In genomic region chr13:21755707-21756106, GRCm38 (mm10) we compare ENCODE assay signal across 1 mouse cellular context.
TF ChIP-seq lines count a peak whose summit lies in the region.

No protein-coding gene starts in this region.

TF ChIP-seq in CH12.LX, 34 proteins besides CTCF, POLR2A, EP300 and RAD21:
- TF ChIP-seq HCFC1 (IDR thresholded peaks at IDR 0.05; ENCODE audit: low read depth, low read length), result no peak
- peak; percentile 12; the same call in 1 of the 2 replicates for TF ChIP-seq ZNF384 (IDR thresholded peaks at IDR 0.05; ENCODE audit: low read depth, low read length)
- TF ChIP-seq MXI1 (IDR thresholded peaks at IDR 0.05; ENCODE audit: low read depth, low read length), result no peak
- peak; percentile 61; the same call in 1 of the 2 replicates for TF ChIP-seq TBP (conservative IDR thresholded peaks at IDR 0.05; ENCODE audit: low read depth, low read length)
- TF ChIP-seq MYC (IDR thresholded peaks at IDR 0.05; ENCODE audit: low read depth, low read length), result no peak
- 0 out of 2 replicates have a peak, but pooled peaks have one; percentile 31 for TF ChIP-seq ZMIZ1 (IDR thresholded peaks at IDR 0.05; ENCODE audit: low read depth, low read length)
